Mouse (Mus musculus) spleen, postnatal 10 days (tissue): ENCODE data around the gene Lta.

ENCODE experiments used
- DNase-seq, 2 experiments: peaks; one replicate each; pipeline ENCODE4 v3.0.0; 2021 to 2022; ENCODE audit warnings: low spot score in 2 of 2

Gene Lta

GRCm38 (mm10) chr17:35186681-35187080, 18.5 kb downstream of the Lta start:
- DNase-seq, result peak in 1 of 2 experiments; percentile 72

- peak in 1 of 2 experiments; percentile 90 for DNase-seq
Observed at GRCm38 (mm10) chr17:35185639-35186611, 19.2 kb downstream of the Lta start.

GRCm38 (mm10) chr17:35180093-35180492, 25.1 kb downstream of the Lta start:
- DNase-seq, result no peak

- peak; percentile 64 to 82 for DNase-seq
Observed at GRCm38 (mm10) chr17:35178528-35178927, 26.6 kb downstream of the Lta start.

GRCm38 (mm10) chr17:35175968-35176367, 29.2 kb downstream of the Lta start, which contains the start of gene Aif1:
Aif1 (minus strand) TSS chr17:35176068.
- no peak for DNase-seq

GRCm38 (mm10) chr17:35175382-35175781, 29.8 kb downstream of the Lta start:
- peak in 1 of 2 experiments; percentile 17 for DNase-seq

- DNase-seq, result peak in 1 of 2 experiments; percentile 13
Observed at GRCm38 (mm10) chr17:35174201-35174977, 30.8 kb downstream of the Lta start.

- peak; percentile 28 to 44 for DNase-seq
Observed at GRCm38 (mm10) chr17:35173329-35173728, 31.8 kb downstream of the Lta start.

- no peak for DNase-seq
Observed at GRCm38 (mm10) chr17:35172445-35173234, 32.5 kb downstream of the Lta start.

- peak in 1 of 2 experiments; percentile 50 for DNase-seq
Observed at GRCm38 (mm10) chr17:35168541-35169207, 36.5 kb downstream of the Lta start.

GRCm38 (mm10) chr17:35167794-35168193, 37.4 kb downstream of the Lta start:
- no peak for DNase-seq

GRCm38 (mm10) chr17:35166352-35167035, 38.7 kb downstream of the Lta start:
- peak; percentile 47 to 80 for DNase-seq

- DNase-seq, result no peak
Observed at GRCm38 (mm10) chr17:35165451-35166155, 39.5 kb downstream of the Lta start.

GRCm38 (mm10) chr17:35164568-35165450, 40.3 kb downstream of the Lta start, which contains the start of gene Prrc2a:
Prrc2a (minus strand) TSS chr17:35164897.
- peak; percentile 95 to 96 for DNase-seq

GRCm38 (mm10) chr17:35164218-35164567, 41.0 kb downstream of the Lta start:
- DNase-seq, result no peak

GRCm38 (mm10) chr17:35163326-35164081, 41.6 kb downstream of the Lta start:
- DNase-seq, result peak in 1 of 2 experiments; percentile 34

GRCm38 (mm10) chr17:35162730-35163129, 42.4 kb downstream of the Lta start:
- DNase-seq, result no peak

GRCm38 (mm10) chr17:35162121-35162520, 43.0 kb downstream of the Lta start:
- DNase-seq, result no peak
